Mouse (Mus musculus) spleen, adult 2 months (tissue): ENCODE results near the gene Casc1. TPM values are rescaled to one million over a fixed set of nuclear protein-coding genes. Genes with fewer than 3 reads are reported as not detected.

Experiments
- DNase-seq, 2 experiments: peaks; one replicate each; pipeline versions ENCODE4 v3.0.0 to v3.0.0-alpha.2; 2012 to 2021; ENCODE audit warnings: low spot score in 2 of 2, low read depth in 1 of 2
- H3K27ac ChIP-seq: fragments of 200-500 bp; 2 replicates; pipeline ENCODE4 v1.5.1; 2012; ENCODE audit warnings: low read length, inconsistent platforms; ENCODE audit not compliant: insufficient read depth
- H3K27me3 ChIP-seq: fragments of 200-500 bp; 2 replicates; pipeline ENCODE4 v1.6.1; 2012; ENCODE audit warnings: mild to moderate bottlenecking, moderate library complexity, low read length, inconsistent platforms; ENCODE audit not compliant: control insufficient read depth, insufficient read depth
- H3K36me3 ChIP-seq: fragments of 200-500 bp; 2 replicates; pipeline ENCODE4 v1.6.1; 2012; ENCODE audit warnings: mild to moderate bottlenecking, low read length, inconsistent platforms; ENCODE audit not compliant: control insufficient read depth, insufficient read depth
- H3K4me1 ChIP-seq: fragments of 200-500 bp; 2 replicates; pipeline ENCODE4 v1.6.1; 2011; ENCODE audit warnings: inconsistent platforms; ENCODE audit not compliant: control insufficient read depth, insufficient read depth, insufficient read length
- H3K4me3 ChIP-seq: fragments of 200-500 bp; 2 replicates; pipeline ENCODE4 v1.5.1; 2011; ENCODE audit warnings: mild to moderate bottlenecking, inconsistent platforms; ENCODE audit not compliant: insufficient read depth, insufficient read length; ENCODE audit errors: extremely low read depth
- CTCF ChIP-seq: fragments of 200-500 bp; IDR thresholded peaks from 2 replicates; pipeline ENCODE4 v1.5.1; 2011; ENCODE audit warnings: mild to moderate bottlenecking, inconsistent platforms; ENCODE audit not compliant: insufficient read depth, insufficient read length, insufficient replicate concordance; ENCODE audit errors: extremely low read depth
- POLR2A ChIP-seq: fragments of 200-500 bp; IDR thresholded peaks from 2 replicates; pipeline ENCODE4 v1.6.1; 2011; ENCODE audit warnings: low read depth, low read length, inconsistent platforms
- WGBS: fragments of 180-500 bp; shearing (Covaris S2); methylation state at CpG from one replicate; pipeline ENCODE4 v1.1.7; 2018; 5-methylcytosine and 5-hydroxymethylcytosine counted together
- polyA plus RNA-seq: library from polyadenylated mRNA; depleted of rRNA; stranded (reverse); fragments of >200 nt; gene quantifications from 2 replicates; pipeline ENCODE4 v1.2.3, GENCODE M21; 2012; rRNA removed

The Casc1 gene
- polyA plus RNA-seq, 1 experiment: 0.09 TPM

DNA sequence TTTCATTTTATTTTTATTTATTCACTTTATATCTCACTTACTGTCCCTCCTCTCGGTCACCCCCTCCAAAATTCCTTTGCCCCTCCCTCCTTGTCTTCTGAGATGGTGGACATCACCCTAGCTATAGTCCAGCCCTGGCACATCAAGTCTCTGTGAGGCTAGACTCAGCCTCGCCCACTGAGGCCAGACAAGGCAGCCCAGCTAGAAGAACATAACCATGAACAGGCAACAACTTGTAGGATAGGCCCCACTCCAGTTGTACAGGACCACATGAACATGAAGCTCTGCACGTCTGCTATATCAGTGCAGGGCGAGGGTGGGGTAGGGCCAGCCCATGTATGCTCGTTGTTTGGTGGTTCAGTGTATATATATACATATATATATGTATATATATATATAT lies 78.8 kb downstream of the Casc1 start:
- H3K36me3 ChIP-seq: peaks cover 5% of the 10 kb centered on the region; the same call in 1 of the 2 replicates
- TF ChIP-seq CTCF (no peak), POLR2A (no peak)
- DNase-seq: no peak
- no peak overlapping the region for H3K4me3 ChIP-seq
- 0 out of 2 replicates have a peak, but pooled peaks cover 2% of the 10 kb centered on the region for H3K4me1 ChIP-seq
- H3K27me3 ChIP-seq: no peaks in the 10 kb centered on the region
- no peak overlapping the region for H3K27ac ChIP-seq
- 85% methylated on average over 5 of the region's 5 CpGs for WGBS

- Histone ChIP-seq H3K4me1 (peaks cover 10% of the 10 kb centered on the region), H3K27ac (no peak overlapping the region), H3K27me3 (no peaks in the 10 kb centered on the region), H3K4me3 (no peak overlapping the region), H3K36me3 (peaks cover 7% of the 10 kb centered on the region)
- 67% methylated on average over 4 of the region's 4 CpGs for WGBS
- no peak for TF ChIP-seq CTCF
- DNase-seq: no peak
Measured at GRCm38 (mm10) chr6:145129563-145129962, 81.2 kb downstream of the Casc1 start.

DNA sequence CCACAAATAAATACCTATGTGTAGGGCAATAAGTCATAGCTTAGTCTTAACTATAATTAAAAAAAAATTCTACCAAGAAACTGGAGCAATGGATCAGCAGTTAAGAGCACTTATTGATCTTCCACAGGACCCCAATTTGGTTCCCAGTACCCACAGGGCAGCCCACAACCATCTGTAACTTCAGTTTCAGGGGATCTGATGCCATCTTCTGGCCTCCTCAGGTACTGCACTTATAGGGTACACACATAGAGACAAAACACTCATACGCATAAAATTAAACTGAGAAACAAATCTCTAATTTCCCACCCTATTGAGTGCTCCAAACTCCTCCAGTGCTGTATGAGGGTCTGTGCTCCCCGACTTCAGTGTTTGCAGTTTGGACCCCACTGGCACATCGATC lies 83.2 kb downstream of the Casc1 start:
- Histone ChIP-seq H3K36me3 (peaks cover 4% of the 10 kb centered on the region), H3K27me3 (no peaks in the 10 kb centered on the region), H3K27ac (no peak overlapping the region), H3K4me1 (peaks cover 7% of the 10 kb centered on the region), H3K4me3 (no peak overlapping the region)
- WGBS: 97% methylated on average over 3 of the region's 3 CpGs
- no peak for DNase-seq
- TF ChIP-seq POLR2A (no peak), CTCF (peak; percentile 35; the same call in 1 of the 2 replicates)

DNA sequence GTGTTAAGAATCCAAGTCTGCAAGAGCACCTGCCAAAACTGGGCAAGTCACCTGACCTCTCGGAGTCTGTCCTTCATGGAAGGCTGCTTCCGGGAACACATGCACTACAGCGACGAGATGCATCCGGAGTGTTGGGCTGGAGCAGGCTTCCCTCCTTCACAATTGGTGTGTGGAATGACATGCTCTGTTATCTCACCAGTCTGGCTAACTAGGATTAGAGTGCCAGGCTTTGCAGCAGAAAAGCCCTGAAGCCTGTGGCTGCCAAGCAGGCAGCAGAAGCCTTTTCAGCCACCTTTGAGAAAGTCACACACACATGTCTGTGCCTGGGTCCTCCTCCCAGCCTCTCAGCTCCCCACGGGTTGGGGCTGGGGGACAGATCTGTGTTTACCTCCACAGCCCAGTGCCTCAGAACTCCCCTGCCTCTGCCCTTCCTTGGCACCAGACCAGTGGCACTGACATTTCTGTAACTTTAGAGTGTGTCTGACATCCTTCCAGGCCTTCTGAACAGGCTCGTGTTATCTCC lies 85.2 kb downstream of the Casc1 start:
- no peaks in the 10 kb centered on the region for H3K27me3 ChIP-seq
- no peak for DNase-seq
- no peak overlapping the region for H3K27ac ChIP-seq
- no peak overlapping the region for H3K4me3 ChIP-seq
- H3K36me3 ChIP-seq: peaks cover 2% of the 10 kb centered on the region
- peaks cover 7% of the 10 kb centered on the region for H3K4me1 ChIP-seq
- TF ChIP-seq CTCF: no peak
- no peak for TF ChIP-seq POLR2A
- WGBS: 68% methylated on average over 7 of the region's 7 CpGs

Other genes starting within 250 kb of the Casc1 start
- 0.32 and 0.33 TPM in 2 replicates for gene Bcat1, start 134.8 kb downstream of the Casc1 start, polyA plus RNA-seq
- 120 and 145 TPM in 2 replicates for gene Lrmp, start 95.4 kb downstream of the Casc1 start, polyA plus RNA-seq
- 1.5 and 2.3 TPM in 2 replicates for gene Etfrf1, start 129 bp upstream of the Casc1 start, polyA plus RNA-seq
- gene Kras, start 39.2 kb upstream of the Casc1 start, polyA plus RNA-seq: 11.1 and 14.1 TPM in 2 replicates